Mouse (Mus musculus) G1E (cell line): ENCODE results near the gene Nphs1.

ENCODE experiments used
- CTCF ChIP-seq: IDR thresholded peaks from 2 replicates; pipeline ENCODE4 v1.5.1; 2012; ENCODE audit warnings: low read depth, low read length, inconsistent platforms, mixed read lengths
- GATA1 ChIP-seq: IDR thresholded peaks from 2 replicates; pipeline ENCODE4 v1.6.1; 2012; ENCODE audit warnings: borderline replicate concordance, low read length, inconsistent platforms, mixed read lengths
- GATA2 ChIP-seq: IDR thresholded peaks from 2 replicates; pipeline ENCODE4 v1.6.1; 2012; ENCODE audit warnings: low read depth, low read length, inconsistent platforms, borderline replicate concordance
- POLR2AphosphoS5 ChIP-seq: IDR thresholded peaks from 2 replicates; pipeline ENCODE4 v1.6.1; 2012; ENCODE audit warnings: low read depth, low read length, inconsistent platforms; ENCODE audit not compliant: insufficient replicate concordance
- TAL1 ChIP-seq: conservative IDR thresholded peaks from 2 replicates; pipeline ENCODE4 v1.6.1; 2012; ENCODE audit warnings: low read depth, low read length, inconsistent platforms, mixed read lengths

DNA sequence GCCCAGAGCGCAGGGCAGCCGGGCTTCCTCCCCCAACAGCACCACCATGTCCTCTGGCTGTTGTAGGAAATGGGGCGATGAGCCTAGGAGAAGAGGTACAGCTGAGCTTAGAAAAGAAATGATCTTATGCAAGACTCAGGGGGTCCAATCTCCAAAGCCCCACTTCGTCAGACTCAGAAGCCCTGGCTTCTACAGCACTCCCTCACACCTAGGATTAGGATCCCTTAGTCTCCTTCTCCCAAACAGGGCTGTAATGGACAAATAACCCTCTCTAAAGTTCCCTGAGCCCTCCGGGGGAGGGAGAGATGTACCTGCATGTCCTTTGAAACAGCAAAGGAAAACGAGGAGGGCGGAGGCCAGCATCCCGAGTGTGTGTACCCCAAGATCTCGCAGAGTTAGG is 1.6 kb upstream of the Nphs1 start:
- TF ChIP-seq CTCF (no peak), GATA1 (no peak), TAL1 (no peak), POLR2AphosphoS5 (no peak), GATA2 (no peak)
